Mouse (Mus musculus): ENCODE results near the gene Taf3. TPM values are rescaled to one million over a fixed set of nuclear protein-coding genes. Genes with fewer than 3 reads are reported as not detected.

Taf3 gene
- polyA plus RNA-seq, 2 experiments from 2014 or later = 13.6 to 15.6 TPM

GRCm38 (mm10) chr2:9955576-9956535 is 92.5 kb downstream of the Taf3 start:
- ATAC-seq = no peak

GRCm38 (mm10) chr2:9946739-9947138 is 101.7 kb downstream of the Taf3 start:
- ATAC-seq = peak; percentile 46

- ATAC-seq = no peak
These were observed 102.8 kb downstream of the Taf3 start for GRCm38 (mm10) chr2:9945611-9946010.

GRCm38 (mm10) chr2:9943011-9943410 is 105.4 kb downstream of the Taf3 start:
- ATAC-seq = no peak

GRCm38 (mm10) chr2:9939250-9939649 is 109.1 kb downstream of the Taf3 start:
- ATAC-seq = no peak

GRCm38 (mm10) chr2:9935965-9936364 is 112.4 kb downstream of the Taf3 start:
- no peak for ATAC-seq

GRCm38 (mm10) chr2:9926905-9927283 is 121.5 kb downstream of the Taf3 start:
- no peak for ATAC-seq

- peak; percentile 32 for ATAC-seq
These were observed 122.0 kb downstream of the Taf3 start for GRCm38 (mm10) chr2:9926194-9926904.

GRCm38 (mm10) chr2:9918691-9919471 is 129.5 kb downstream of the Taf3 start:
- ATAC-seq = no peak

- ATAC-seq = no peak
These were observed 130.8 kb downstream of the Taf3 start for GRCm38 (mm10) chr2:9917602-9918001.

GRCm38 (mm10) chr2:9905995-9906394 is 142.4 kb downstream of the Taf3 start:
- ATAC-seq = no peak

- no peak for ATAC-seq
These were observed 144.4 kb downstream of the Taf3 start for GRCm38 (mm10) chr2:9903854-9904560.

- no peak for ATAC-seq
These were observed 150.6 kb downstream of the Taf3 start for GRCm38 (mm10) chr2:9897846-9898245.

GRCm38 (mm10) chr2:9896097-9896770 is 152.2 kb downstream of the Taf3 start:
- ATAC-seq = no peak

GRCm38 (mm10) chr2:9894836-9895593 is 153.4 kb downstream of the Taf3 start:
- ATAC-seq = no peak

- ATAC-seq = no peak
These were observed 155.0 kb downstream of the Taf3 start for GRCm38 (mm10) chr2:9893272-9893953.

- no peak for ATAC-seq
These were observed 155.9 kb downstream of the Taf3 start for GRCm38 (mm10) chr2:9892541-9892940.

GRCm38 (mm10) chr2:9890906-9891305 is 157.5 kb downstream of the Taf3 start:
- ATAC-seq = no peak

- no peak for ATAC-seq
These were observed 158.1 kb downstream of the Taf3 start for GRCm38 (mm10) chr2:9890251-9890650.

- no peak for ATAC-seq
These were observed 158.7 kb downstream of the Taf3 start, which contains the start of gene Gata3 for GRCm38 (mm10) chr2:9889651-9890183. Gene Gata3 (minus strand): TSS chr2:9890034.
